ENCODE assay signal across 11 mouse cellular contexts in genomic region chr2:154809107-154809762, GRCm38 (mm10). TPM values are rescaled to one million over a fixed set of nuclear protein-coding genes. Genes with fewer than 3 reads are reported as not detected.
A peak's percentile ranks its signal among the peaks of the same experiment; 100 is the strongest.
DNase-seq lines count a peak whose midpoint lies in the region; ATAC-seq and TF ChIP-seq lines count a peak whose summit lies in the region.
"Had no signal": no experiment of that assay in that cellular context is flagged by ENCODE, and none has a peak within 500 bp of the region (broad histone marks: within the 10 kb centered on the region; RNA-seq: fewer than 3 reads in every experiment).

No protein-coding gene starts in this region.

- H3K4me1 ChIP-seq in stomach, postnatal 0 days (replicated peaks; ENCODE audit: control insufficient read depth, insufficient read depth): 0 out of 2 replicates have a peak, but pooled peaks cover 2% of the 10 kb centered on the region

- no peak overlapping the region for H3K27ac ChIP-seq in stomach, postnatal 0 days (replicated peaks)

- no peaks in the 10 kb centered on the region for H3K27me3 ChIP-seq in stomach, postnatal 0 days (ENCODE audit: control insufficient read depth, insufficient read depth, low read length)

- intact Hi-C loops in gastrocnemius, postnatal 36 days (cut with DNase I): loop anchor here (5.0 kb wide), 1 partner anchor 43 kb away; no protein-coding TSS in a partner anchor

- H3K9ac ChIP-seq in stomach, postnatal 0 days (ENCODE audit: low read length): no peak overlapping the region

- peak; percentile 57 for TF ChIP-seq CTCF in stomach, postnatal 0 days (IDR thresholded peaks at IDR 0.05; ENCODE audit: low read depth)

- H3K9me3 ChIP-seq in stomach, postnatal 0 days (ENCODE audit: control insufficient read depth, low read length): no peaks in the 10 kb centered on the region

- no peak overlapping the region for H3K4me2 ChIP-seq in stomach, postnatal 0 days (replicated peaks; ENCODE audit: low read depth)

- H3K4me3 ChIP-seq in stomach, postnatal 0 days (ENCODE audit: low read depth, low read length): no peak overlapping the region

- no peak for TF ChIP-seq EP300 in stomach, postnatal 0 days (optimal IDR thresholded peaks at IDR 0.05)

- peak; percentile 14 for DNase-seq in gastrocnemius, adult 18-20 months (ENCODE audit: low spot score)
- no peak for DNase-seq in gastrocnemius, postnatal 36 days
- peak; percentile 28 for DNase-seq in urinary bladder, postnatal 14 days (ENCODE audit: low spot score)
- DNase-seq in urinary bladder, postnatal 4 days (ENCODE audit: low spot score in 2 of 2): no peak
- peak; percentile 63 for DNase-seq in kidney, adult 9 months
- DNase-seq in stomach, postnatal 0 days (ENCODE audit: low spot score): peak; percentile 20
- no peak for DNase-seq in embryo, embryonic 10 days (ENCODE audit: low spot score)
- no peak for DNase-seq in T-cell, adult 2 months (ENCODE audit: low spot score)

- ATAC-seq in stomach, postnatal 0 days (ENCODE audit: low FRiP score, low TSS enrichment): peak; percentile 59; the same call in 1 of the 2 replicates
- ATAC-seq: midbrain, embryonic 16.5 days had no signal

- 54% methylated on average over 1 of the region's 1 CpGs for WGBS in stomach, postnatal 0 days

- no peaks in the 10 kb centered on the region for H3K36me3 ChIP-seq in stomach, postnatal 0 days (ENCODE audit: control insufficient read depth, insufficient read depth, low read length)

RNA-seq across cellular contexts. Expression of gene a, which starts 18.0 kb away (rescaled TPM):
- not detected for total RNA-seq in gastrocnemius, adult 18-20 months (2021)
- total RNA-seq in gastrocnemius, postnatal 36 days (2021): not detected
- 0.41 and 0.65 TPM in 2 replicates for polyA plus RNA-seq in stomach, postnatal 0 days (2015; fragmentation: Nextera tagmentation; extraction: Ambion mirVana)
- total RNA-seq: left cerebral cortex, postnatal 14 days had no signal

RNA-seq across cellular contexts. Expression of gene Raly, which starts 18.3 kb away (rescaled TPM):
- total RNA-seq in gastrocnemius, adult 18-20 months (2021): 10 to 100 TPM; 54.4 to 59.5 TPM
- total RNA-seq in gastrocnemius, postnatal 36 days (2021): 10 to 100 TPM; 59.0 to 63.0 TPM
- polyA plus RNA-seq in stomach, postnatal 0 days (2015; fragmentation: Nextera tagmentation; extraction: Ambion mirVana): 16.8 and 18.7 TPM in 2 replicates

RNA-seq across cellular contexts. Expression of gene Gm14214, which starts 39.4 kb away (rescaled TPM):
- not detected for total RNA-seq in gastrocnemius, adult 18-20 months (2021)
- not detected for total RNA-seq in gastrocnemius, postnatal 36 days (2021)
- polyA plus RNA-seq in stomach, postnatal 0 days (2015; fragmentation: Nextera tagmentation; extraction: Ambion mirVana): not detected in 2 replicates
- total RNA-seq: left cerebral cortex, postnatal 14 days had no signal
- polyA plus RNA-seq: frontal cortex, adult 2 months; midbrain, embryonic 16.5 days had no signal

Comparison
In these comparisons a context has a peak if more than half of its experiments do, and no peak if none do; other contexts are left out.
1. DNase-seq: peak in gastrocnemius, adult 18-20 months (single experiment), urinary bladder, postnatal 14 days (single experiment), kidney, adult 9 months (single experiment) and stomach, postnatal 0 days (single experiment); none in gastrocnemius, postnatal 36 days (0 of 2), urinary bladder, postnatal 4 days (0 of 2), embryo, embryonic 10 days (single experiment) and T-cell, adult 2 months (single experiment).